Mouse (Mus musculus) lung, embryonic 14.5 days (tissue): Measurements from ENCODE around the gene Kalrn. TPM values are rescaled to one million over a fixed set of nuclear protein-coding genes. Genes with fewer than 3 reads are reported as not detected.

Experiments used
- ATAC-seq: fragments of 200-750 bp; cut with Nextera tagmentation; 2 replicates; pipeline ENCODE4 v1.8.0; 2017; ENCODE audit warnings: mild to moderate bottlenecking, moderate TSS enrichment, moderate library complexity; ENCODE audit not compliant: insufficient read depth
- DNase-seq: peaks from one replicate; pipeline ENCODE4 v3.0.0-alpha.2; 2015
- H3K27ac ChIP-seq: fragments of 300-500 bp; sonication (generic); 2 replicates; pipeline ENCODE4 v1.5.1; 2014; ENCODE audit warnings: low read depth, mild to moderate bottlenecking, moderate library complexity
- H3K27me3 ChIP-seq: fragments of 300-500 bp; sonication (generic); 2 replicates; pipeline ENCODE4 v1.6.1; 2014; ENCODE audit warnings: low read length, control low read depth; ENCODE audit not compliant: insufficient read depth
- H3K36me3 ChIP-seq: fragments of 300-500 bp; sonication (generic); 2 replicates; pipeline ENCODE4 v1.6.1; 2014; ENCODE audit warnings: control low read depth; ENCODE audit not compliant: insufficient read depth
- H3K4me1 ChIP-seq: fragments of 300-500 bp; sonication (generic); 2 replicates; pipeline ENCODE4 v1.6.1; 2014; ENCODE audit warnings: antibody characterized with exemption, control low read depth; ENCODE audit not compliant: insufficient read depth
- H3K4me2 ChIP-seq: fragments of 300-500 bp; sonication (generic); 2 replicates; pipeline ENCODE4 v1.6.1; 2014; ENCODE audit warnings: mild to moderate bottlenecking
- H3K4me3 ChIP-seq: fragments of 300-500 bp; sonication (generic); 2 replicates; pipeline ENCODE4 v1.5.1; 2014; ENCODE audit warnings: low read depth, low read length
- H3K9ac ChIP-seq: fragments of 300-500 bp; sonication (generic); 2 replicates; pipeline ENCODE4 v1.6.1; 2014
- H3K9me3 ChIP-seq: fragments of 300-500 bp; sonication (generic); 2 replicates; pipeline ENCODE4 v1.6.1; 2016; ENCODE audit warnings: low read depth, low read length, control low read depth
- CTCF ChIP-seq: IDR thresholded peaks from 2 replicates; pipeline ENCODE4 v1.5.1; 2016; ENCODE audit warnings: antibody characterized with exemption, low read depth
- WGBS: fragments of 180-500 bp; shearing (Covaris S2); extraction: QIAGEN DNeasy Blood & Tissue Kit; methylation state at CpG from one replicate; pipeline ENCODE4 v1.1.7; 2014; 5-methylcytosine and 5-hydroxymethylcytosine counted together
- polyA plus RNA-seq: library from polyadenylated mRNA; unstranded; fragments of >200 nt; fragmentation: Nextera tagmentation; extraction: Ambion mirVana; gene quantifications from 2 replicates; pipeline ENCODE4 v1.2.1, GENCODE M21; 2014

Gene Kalrn
- polyA plus RNA-seq, 1 experiment from 2014 or later = 15.0 TPM

GRCm38 (mm10) chr16:34167042-34167441 lies 406.3 kb downstream of the Kalrn start:
- DNase-seq (no peak), ATAC-seq (no peak)
- H3K4me2 ChIP-seq = no peak overlapping the region
- 86% methylated on average over 5 of the region's 5 CpGs for WGBS
- H3K27ac ChIP-seq = no peak overlapping the region
- TF ChIP-seq CTCF = no peak
- no peak overlapping the region for H3K9ac ChIP-seq
- peaks cover 7% of the 10 kb centered on the region; the same call in 1 of the 2 replicates for H3K36me3 ChIP-seq
- no peak overlapping the region for H3K4me3 ChIP-seq
- no peaks in the 10 kb centered on the region for H3K9me3 ChIP-seq
- no peaks in the 10 kb centered on the region for H3K27me3 ChIP-seq
- H3K4me1 ChIP-seq = no peaks in the 10 kb centered on the region

- H3K9ac ChIP-seq = no peak overlapping the region
- H3K4me3 ChIP-seq = no peak overlapping the region
- no peak for ATAC-seq
- no peaks in the 10 kb centered on the region for H3K9me3 ChIP-seq
- DNase-seq = no peak
- H3K27me3 ChIP-seq = no peaks in the 10 kb centered on the region
- no peak for TF ChIP-seq CTCF
- H3K4me2 ChIP-seq = no peak overlapping the region
- H3K36me3 ChIP-seq = 0 out of 2 replicates have a peak, but pooled peaks cover 7% of the 10 kb centered on the region
- H3K4me1 ChIP-seq = no peaks in the 10 kb centered on the region
- no peak overlapping the region for H3K27ac ChIP-seq
- WGBS = 62% methylated on average over 9 of the region's 9 CpGs
Observed at GRCm38 (mm10) chr16:34163086-34163485, 410.2 kb downstream of the Kalrn start.

- Histone ChIP-seq H3K4me3 (no peak overlapping the region), H3K27ac (no peak overlapping the region), H3K4me1 (no peaks in the 10 kb centered on the region), H3K9me3 (no peaks in the 10 kb centered on the region), H3K4me2 (no peak overlapping the region), H3K27me3 (no peaks in the 10 kb centered on the region), H3K9ac (no peak overlapping the region), H3K36me3 (0 out of 2 replicates have a peak, but pooled peaks cover 7% of the 10 kb centered on the region)
- TF ChIP-seq CTCF = no peak
- no peak for ATAC-seq
- 89% methylated on average over 3 of the region's 3 CpGs for WGBS
- peak; percentile 66 for DNase-seq
Observed at GRCm38 (mm10) chr16:34159576-34159975, 413.8 kb downstream of the Kalrn start.

DNA sequence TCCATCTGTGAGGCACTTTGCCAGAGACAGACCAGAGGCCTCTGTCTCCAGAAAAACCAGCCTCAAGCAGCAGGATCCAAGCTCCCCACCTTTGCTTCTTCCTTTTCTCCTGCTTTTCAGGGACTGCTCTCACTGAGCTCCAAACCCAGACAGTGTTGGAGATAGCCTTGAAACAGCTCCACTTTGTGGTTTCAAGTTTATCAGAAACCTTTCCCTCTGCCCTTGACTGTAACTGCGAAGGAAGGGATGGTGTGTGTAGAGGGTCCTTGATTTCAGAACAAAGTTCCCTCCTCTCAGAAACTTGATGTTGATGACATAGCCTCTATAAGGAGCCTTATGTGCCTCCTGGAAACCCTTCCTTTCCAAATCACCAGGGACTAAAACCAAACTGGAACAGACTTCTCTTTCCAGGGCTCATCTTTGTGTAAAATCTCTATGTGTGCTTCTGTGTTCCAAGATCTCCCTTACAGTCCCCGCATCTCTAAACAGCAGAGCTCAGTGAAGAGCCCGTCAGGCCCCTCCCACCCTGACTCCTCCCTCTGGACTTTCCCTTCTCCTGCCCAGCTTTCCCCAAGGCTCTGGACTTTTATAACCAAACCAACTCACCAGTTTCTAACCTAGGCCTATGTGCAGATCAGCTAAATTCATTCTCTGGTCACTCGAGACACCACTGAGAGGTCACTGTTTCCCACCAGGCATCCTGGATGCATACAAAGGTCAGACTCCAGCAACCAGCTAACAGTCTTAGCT lies 415.8 kb downstream of the Kalrn start:
- 61% methylated on average over 4 of the region's 4 CpGs for WGBS
- TF ChIP-seq CTCF = no peak
- no peaks in the 10 kb centered on the region for H3K4me1 ChIP-seq
- 0 out of 2 replicates have a peak, but pooled peaks cover 4% of the 10 kb centered on the region for H3K36me3 ChIP-seq
- no peak overlapping the region for H3K4me3 ChIP-seq
- no peak overlapping the region for H3K4me2 ChIP-seq
- DNase-seq = peak; percentile 8
- H3K27ac ChIP-seq = no peak overlapping the region
- no peak for ATAC-seq
- H3K9ac ChIP-seq = no peak overlapping the region
- no peaks in the 10 kb centered on the region for H3K27me3 ChIP-seq
- H3K9me3 ChIP-seq = no peaks in the 10 kb centered on the region

GRCm38 (mm10) chr16:34155696-34156095 lies 417.6 kb downstream of the Kalrn start:
- no peak overlapping the region for H3K9ac ChIP-seq
- H3K9me3 ChIP-seq = no peaks in the 10 kb centered on the region
- ATAC-seq (no peak), DNase-seq (no peak)
- WGBS = 76% methylated on average over 3 of the region's 3 CpGs
- no peak overlapping the region for H3K27ac ChIP-seq
- H3K4me2 ChIP-seq = no peak overlapping the region
- no peaks in the 10 kb centered on the region for H3K36me3 ChIP-seq
- H3K4me1 ChIP-seq = no peaks in the 10 kb centered on the region
- no peaks in the 10 kb centered on the region for H3K27me3 ChIP-seq
- TF ChIP-seq CTCF = no peak
- H3K4me3 ChIP-seq = no peak overlapping the region

GRCm38 (mm10) chr16:34154903-34155302 lies 418.4 kb downstream of the Kalrn start:
- Histone ChIP-seq H3K4me3 (no peak overlapping the region), H3K27ac (no peak overlapping the region), H3K36me3 (no peaks in the 10 kb centered on the region), H3K9me3 (no peaks in the 10 kb centered on the region), H3K4me2 (no peak overlapping the region), H3K27me3 (no peaks in the 10 kb centered on the region), H3K4me1 (no peaks in the 10 kb centered on the region), H3K9ac (no peak overlapping the region)
- no peak for TF ChIP-seq CTCF
- ATAC-seq (no peak), DNase-seq (no peak)
- WGBS = 82% methylated on average over 3 of the region's 3 CpGs

DNA sequence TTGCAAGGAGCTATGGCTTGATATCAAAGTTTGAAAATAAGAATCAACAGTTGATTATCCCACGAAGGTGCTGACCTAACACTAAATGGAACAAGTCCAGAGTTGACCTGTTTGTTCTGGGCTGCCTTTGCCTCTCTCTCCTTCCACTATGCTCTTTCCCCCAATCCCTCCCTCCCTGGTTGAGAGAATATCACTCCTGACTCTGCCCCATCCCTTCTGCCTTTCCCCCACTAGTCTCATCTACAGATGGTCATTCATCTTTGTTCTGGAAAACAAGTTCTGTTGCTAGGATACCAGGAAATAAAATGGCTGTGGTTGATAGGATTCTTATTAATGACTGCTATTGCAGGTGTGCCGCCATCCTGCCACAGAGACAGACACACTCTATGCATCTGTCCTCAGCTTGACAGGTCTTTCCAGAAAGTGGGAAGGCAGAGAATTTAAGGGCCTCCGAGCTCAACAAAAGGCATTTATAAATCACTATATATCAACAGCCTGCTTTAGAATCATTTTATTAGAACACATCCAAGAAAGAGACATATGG lies 421.7 kb downstream of the Kalrn start:
- no peaks in the 10 kb centered on the region for H3K9me3 ChIP-seq
- WGBS = 62% methylated on average over 3 of the region's 3 CpGs
- no peak overlapping the region for H3K9ac ChIP-seq
- no peak overlapping the region for H3K27ac ChIP-seq
- no peaks in the 10 kb centered on the region for H3K27me3 ChIP-seq
- H3K36me3 ChIP-seq = no peaks in the 10 kb centered on the region
- H3K4me3 ChIP-seq = no peak overlapping the region
- H3K4me1 ChIP-seq = no peaks in the 10 kb centered on the region
- DNase-seq (no peak), ATAC-seq (no peak)
- no peak overlapping the region for H3K4me2 ChIP-seq
- no peak for TF ChIP-seq CTCF
